Mouse (Mus musculus): ENCODE measurements around the gene Rilp.

DNA sequence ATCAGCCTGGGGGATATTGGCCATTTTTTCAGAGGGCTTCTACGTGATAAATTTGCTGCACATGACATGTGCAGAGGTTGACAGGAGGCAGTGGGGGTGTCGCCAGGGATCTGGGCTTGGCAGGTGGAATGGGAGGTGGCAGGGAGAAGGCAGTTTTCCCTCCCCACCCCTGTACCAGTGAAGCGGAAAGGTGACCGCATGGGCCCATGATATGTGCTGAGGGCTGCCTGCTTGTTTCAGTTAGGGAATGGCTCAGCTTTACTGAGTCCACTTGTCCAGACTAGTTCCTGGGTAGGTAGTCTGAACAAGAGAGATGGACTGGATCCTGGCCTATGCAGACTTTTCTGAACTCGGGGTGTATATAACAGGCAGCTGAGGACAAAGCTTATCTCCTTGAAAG, 41.4 kb downstream of the Rilp start:
- TF ChIP-seq POLR2A (IDR thresholded peaks at IDR 0.05; ENCODE audit: insufficient read length, low read depth) (no peak), POLR2AphosphoS2 (IDR thresholded peaks at IDR 0.05; ENCODE audit: insufficient read length, low read depth) (no peak), MAX (IDR thresholded peaks at IDR 0.05; ENCODE audit: low read depth) (no peak), USF1 (IDR thresholded peaks at IDR 0.05; ENCODE audit: low read depth) (no peak), SRF (IDR thresholded peaks at IDR 0.05; ENCODE audit: control insufficient read depth, insufficient read length, low read depth) (no peak), MYOG (IDR thresholded peaks at IDR 0.05; ENCODE audit: control insufficient read depth in 1 of 3, insufficient read depth in 1 of 3, insufficient read length in 2 of 3, low read depth in 2 of 3) (no peak), CEBPB (IDR thresholded peaks at IDR 0.05; ENCODE audit: insufficient read depth, poor library complexity, severe bottlenecking) (no peak)

Data from myocyte (in vitro differentiated cells).